Mouse (Mus musculus): ENCODE data around the gene Pacrg. TPM values are rescaled to one million over a fixed set of nuclear protein-coding genes. Genes with fewer than 3 reads are reported as not detected.

The Pacrg gene
- polyA plus RNA-seq, 1 experiment from 2014 or later: 0.89 TPM

- H3K4me3 ChIP-seq (ENCODE audit: low read depth, low read length): no peak overlapping the region
Measured at GRCm38 (mm10) chr17:10628240-10628639, 211.9 kb downstream of the Pacrg start.

GRCm38 (mm10) chr17:10627476-10627875 lies 212.6 kb downstream of the Pacrg start:
- Histone ChIP-seq H3K27ac (replicated peaks) (no peak overlapping the region), H3K27me3 (ENCODE audit: control insufficient read depth, insufficient read depth, low read length) (no peaks in the 10 kb centered on the region), H3K36me3 (ENCODE audit: control insufficient read depth, insufficient read depth, low read length) (no peaks in the 10 kb centered on the region), H3K9me3 (ENCODE audit: control insufficient read depth, low read length) (no peaks in the 10 kb centered on the region), H3K4me1 (replicated peaks; ENCODE audit: control insufficient read depth, insufficient read depth) (no peaks in the 10 kb centered on the region), H3K4me2 (replicated peaks; ENCODE audit: low read depth) (no peak overlapping the region), H3K4me3 (ENCODE audit: low read depth, low read length) (no peak overlapping the region), H3K9ac (ENCODE audit: low read length) (no peak overlapping the region)
- ATAC-seq (ENCODE audit: low FRiP score, low TSS enrichment) (no peak), DNase-seq (ENCODE audit: low spot score) (no peak)
- 69% methylated on average over 2 of the region's 2 CpGs for WGBS
- TF ChIP-seq CTCF (IDR thresholded peaks at IDR 0.05; ENCODE audit: low read depth) (no peak), EP300 (optimal IDR thresholded peaks at IDR 0.05) (no peak)

More at GRCm38 (mm10) chr17:10628240-10628639, 211.9 kb downstream of the Pacrg start:
- Histone ChIP-seq H3K27me3 (ENCODE audit: control insufficient read depth, insufficient read depth, low read length) (no peaks in the 10 kb centered on the region), H3K9ac (ENCODE audit: low read length) (no peak overlapping the region), H3K4me1 (replicated peaks; ENCODE audit: control insufficient read depth, insufficient read depth) (no peaks in the 10 kb centered on the region), H3K9me3 (ENCODE audit: control insufficient read depth, low read length) (no peaks in the 10 kb centered on the region), H3K27ac (replicated peaks) (no peak overlapping the region), H3K36me3 (ENCODE audit: control insufficient read depth, insufficient read depth, low read length) (no peaks in the 10 kb centered on the region), H3K4me2 (replicated peaks; ENCODE audit: low read depth) (no peak overlapping the region)
- 83% methylated on average over 4 of the region's 4 CpGs for WGBS
- DNase-seq (ENCODE audit: low spot score) (no peak), ATAC-seq (ENCODE audit: low FRiP score, low TSS enrichment) (no peak)
- TF ChIP-seq EP300 (optimal IDR thresholded peaks at IDR 0.05) (no peak), CTCF (IDR thresholded peaks at IDR 0.05; ENCODE audit: low read depth) (no peak)

- no peaks in the 10 kb centered on the region for H3K4me1 ChIP-seq (replicated peaks; ENCODE audit: control insufficient read depth, insufficient read depth)
- no peaks in the 10 kb centered on the region for H3K36me3 ChIP-seq (ENCODE audit: control insufficient read depth, insufficient read depth, low read length)
- WGBS: 76% methylated on average over 13 of the region's 13 CpGs
- H3K27ac ChIP-seq (replicated peaks): no peak overlapping the region
- no peak for TF ChIP-seq CTCF (IDR thresholded peaks at IDR 0.05; ENCODE audit: low read depth)
- no peak for TF ChIP-seq EP300 (optimal IDR thresholded peaks at IDR 0.05)
- no peak for ATAC-seq (ENCODE audit: low FRiP score, low TSS enrichment)
- no peaks in the 10 kb centered on the region for H3K27me3 ChIP-seq (ENCODE audit: control insufficient read depth, insufficient read depth, low read length)
- no peak for DNase-seq (ENCODE audit: low spot score)
- H3K4me2 ChIP-seq (replicated peaks; ENCODE audit: low read depth): no peak overlapping the region
- H3K9me3 ChIP-seq (ENCODE audit: control insufficient read depth, low read length): no peaks in the 10 kb centered on the region
- H3K4me3 ChIP-seq (ENCODE audit: low read depth, low read length): no peak overlapping the region
- no peak overlapping the region for H3K9ac ChIP-seq (ENCODE audit: low read length)
Measured at GRCm38 (mm10) chr17:10626299-10627095, 213.6 kb downstream of the Pacrg start.

GRCm38 (mm10) chr17:10624699-10625424 lies 215.2 kb downstream of the Pacrg start:
- H3K36me3 ChIP-seq (ENCODE audit: control insufficient read depth, insufficient read depth, low read length): no peaks in the 10 kb centered on the region
- TF ChIP-seq EP300 (optimal IDR thresholded peaks at IDR 0.05): no peak
- no peak for TF ChIP-seq CTCF (IDR thresholded peaks at IDR 0.05; ENCODE audit: low read depth)
- H3K4me3 ChIP-seq (ENCODE audit: low read depth, low read length): no peak overlapping the region
- no peak overlapping the region for H3K4me2 ChIP-seq (replicated peaks; ENCODE audit: low read depth)
- no peak for DNase-seq (ENCODE audit: low spot score)
- WGBS: 79% methylated on average over 6 of the region's 6 CpGs
- no peaks in the 10 kb centered on the region for H3K27me3 ChIP-seq (ENCODE audit: control insufficient read depth, insufficient read depth, low read length)
- no peaks in the 10 kb centered on the region for H3K9me3 ChIP-seq (ENCODE audit: control insufficient read depth, low read length)
- H3K9ac ChIP-seq (ENCODE audit: low read length): no peak overlapping the region
- H3K4me1 ChIP-seq (replicated peaks; ENCODE audit: control insufficient read depth, insufficient read depth): no peaks in the 10 kb centered on the region
- no peak overlapping the region for H3K27ac ChIP-seq (replicated peaks)
- ATAC-seq (ENCODE audit: low FRiP score, low TSS enrichment): no peak

- Histone ChIP-seq H3K9me3 (ENCODE audit: control insufficient read depth, low read length) (no peaks in the 10 kb centered on the region), H3K36me3 (ENCODE audit: control insufficient read depth, insufficient read depth, low read length) (no peaks in the 10 kb centered on the region), H3K27ac (replicated peaks) (no peak overlapping the region), H3K4me3 (ENCODE audit: low read depth, low read length) (no peak overlapping the region), H3K4me2 (replicated peaks; ENCODE audit: low read depth) (no peak overlapping the region), H3K27me3 (ENCODE audit: control insufficient read depth, insufficient read depth, low read length) (no peaks in the 10 kb centered on the region), H3K4me1 (replicated peaks; ENCODE audit: control insufficient read depth, insufficient read depth) (no peaks in the 10 kb centered on the region), H3K9ac (ENCODE audit: low read length) (no peak overlapping the region)
- no peak for DNase-seq (ENCODE audit: low spot score)
- 66% methylated on average over 2 of the region's 2 CpGs for WGBS
- TF ChIP-seq CTCF (IDR thresholded peaks at IDR 0.05; ENCODE audit: low read depth): no peak
- no peak for TF ChIP-seq EP300 (optimal IDR thresholded peaks at IDR 0.05)
- ATAC-seq (ENCODE audit: low FRiP score, low TSS enrichment): no peak
Measured at GRCm38 (mm10) chr17:10620621-10621020, 219.5 kb downstream of the Pacrg start.

GRCm38 (mm10) chr17:10619881-10620280 lies 220.2 kb downstream of the Pacrg start:
- TF ChIP-seq CTCF (IDR thresholded peaks at IDR 0.05; ENCODE audit: low read depth) (no peak), EP300 (optimal IDR thresholded peaks at IDR 0.05) (no peak)
- Histone ChIP-seq H3K4me2 (replicated peaks; ENCODE audit: low read depth) (no peak overlapping the region), H3K27me3 (ENCODE audit: control insufficient read depth, insufficient read depth, low read length) (no peaks in the 10 kb centered on the region), H3K4me3 (ENCODE audit: low read depth, low read length) (no peak overlapping the region), H3K27ac (replicated peaks) (no peak overlapping the region), H3K9me3 (ENCODE audit: control insufficient read depth, low read length) (no peaks in the 10 kb centered on the region), H3K9ac (ENCODE audit: low read length) (no peak overlapping the region), H3K36me3 (ENCODE audit: control insufficient read depth, insufficient read depth, low read length) (no peaks in the 10 kb centered on the region), H3K4me1 (replicated peaks; ENCODE audit: control insufficient read depth, insufficient read depth) (no peaks in the 10 kb centered on the region)
- no peak for ATAC-seq (ENCODE audit: low FRiP score, low TSS enrichment)
- DNase-seq (ENCODE audit: low spot score): no peak
- 83% methylated on average over 3 of the region's 3 CpGs for WGBS

Measured in stomach, postnatal 0 days (tissue).